Mouse (Mus musculus) T-helper 1 cell (primary cell): ENCODE results near the gene Tspan33.

ENCODE experiments used
- in situ Hi-C: fragments of 300-600 bp; cut with MboI, MseI; formaldehyde crosslinking; loops from one replicate; pipeline ENCODE4 v1.15.1; 2025; ENCODE audit warnings: high pct_unique_total_duplicates

Tspan33 gene

DNA sequence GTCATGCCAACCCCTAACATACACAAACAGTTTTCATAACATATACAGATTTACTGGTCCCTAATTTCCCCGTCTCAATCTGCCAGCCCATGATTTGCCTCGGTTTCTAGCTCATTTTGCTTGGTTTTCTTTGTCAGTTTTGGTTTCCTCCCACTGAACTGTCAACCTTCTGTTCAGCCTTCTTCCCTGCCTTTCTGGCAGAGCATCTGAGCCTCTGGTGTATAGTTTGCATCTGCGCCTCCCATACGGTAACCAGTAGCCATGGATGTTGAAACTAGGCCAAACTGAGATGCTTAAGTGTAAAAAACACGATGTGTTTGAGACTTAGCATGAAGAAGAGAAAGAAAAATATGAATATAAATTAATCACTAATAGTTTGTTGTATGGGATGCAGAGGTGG, 62.0 kb downstream of the Tspan33 start:
- in situ Hi-C loops = loop anchor here (5.0 kb wide), 2 partner anchors 101 to 186 kb away; no protein-coding TSS in a partner anchor

DNA sequence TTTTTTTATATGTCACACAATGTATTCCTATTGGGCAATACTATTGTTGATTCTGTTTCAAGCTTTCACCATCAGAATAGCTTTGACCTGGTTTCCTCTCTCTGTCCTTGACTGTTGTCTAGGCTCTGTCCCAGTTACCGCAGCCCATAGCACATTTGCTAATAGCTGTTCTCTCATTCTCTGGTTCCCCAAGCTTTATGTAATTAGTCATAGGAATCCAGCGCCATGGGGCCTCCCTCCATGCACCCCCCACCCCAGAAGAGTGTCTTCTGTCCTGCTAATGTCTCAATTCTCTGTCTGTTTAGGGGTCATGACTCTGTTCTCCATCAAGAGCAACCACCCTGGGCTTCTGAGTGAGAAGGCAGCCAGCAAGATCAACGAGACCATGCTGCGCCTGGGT, 62.5 kb downstream of the Tspan33 start:
- in situ Hi-C loops = loop anchor here (5.0 kb wide), 2 partner anchors 101 to 186 kb away; no protein-coding TSS in a partner anchor

DNA sequence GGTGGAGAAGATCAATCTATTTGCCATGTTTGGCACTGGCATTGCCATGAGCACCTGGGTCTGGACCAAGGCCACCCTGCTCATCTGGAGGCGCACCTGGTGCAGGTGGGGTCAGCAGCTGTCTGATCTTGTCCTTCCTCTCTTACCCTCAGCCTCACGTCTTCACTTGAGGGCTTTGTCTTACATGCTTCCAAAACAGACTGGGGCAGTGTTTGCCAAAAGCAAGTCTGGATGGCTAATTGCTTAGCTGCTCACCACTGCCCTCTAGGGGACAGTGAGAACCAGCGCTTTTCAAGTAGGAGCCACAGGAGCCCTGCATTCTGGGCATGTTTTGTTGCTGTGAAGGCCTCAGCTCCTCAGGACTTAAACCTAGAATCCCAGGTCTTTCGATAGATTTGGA, 64.4 kb downstream of the Tspan33 start:
- in situ Hi-C loops = loop anchor here (5.0 kb wide), 2 partner anchors 99 to 184 kb away; no protein-coding TSS in a partner anchor

DNA sequence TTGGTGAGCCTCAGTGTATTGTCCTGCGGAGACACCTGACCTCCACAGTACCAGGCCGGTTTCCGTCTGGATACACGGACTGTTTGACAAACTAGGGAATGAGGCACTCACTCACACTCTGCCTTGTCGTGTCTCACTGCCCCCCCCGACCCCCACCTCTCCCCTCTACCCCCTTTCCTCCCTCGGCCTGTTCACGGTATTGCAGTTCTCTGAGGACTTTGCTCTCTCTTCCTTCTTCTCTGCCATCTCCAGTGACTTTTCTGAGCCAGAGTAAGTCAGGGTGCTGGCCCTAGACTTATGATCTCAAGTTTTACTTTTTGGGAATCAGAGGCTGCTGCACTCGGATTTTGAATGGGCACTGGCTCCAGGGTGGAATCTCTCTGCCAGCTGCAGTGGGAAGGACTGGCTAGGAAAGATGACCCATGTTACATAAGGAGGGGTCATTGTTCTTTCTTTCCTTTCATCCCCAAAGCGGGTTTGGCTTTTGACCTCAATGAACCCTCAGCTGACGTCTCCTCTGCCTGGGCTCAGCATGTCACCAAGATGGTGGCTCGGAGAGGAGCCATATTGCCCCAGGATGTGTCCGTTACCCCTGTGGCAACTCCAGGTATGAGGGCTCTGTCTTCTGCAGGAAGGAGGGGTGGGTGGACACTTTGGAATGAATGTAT, 65.1 kb downstream of the Tspan33 start:
- in situ Hi-C loops = loop anchor here (5.0 kb wide), 2 partner anchors 98 to 183 kb away; no protein-coding TSS in a partner anchor

- in situ Hi-C loops = loop anchor here (10.0 kb wide), 1 partner anchor 284 kb away; the partner anchor contains the start of gene Nrf1
Measured at GRCm38 (mm10) chr6:29760397-29760796, 66.4 kb downstream of the Tspan33 start.

- in situ Hi-C loops = loop anchor here (10.0 kb wide), 1 partner anchor 284 kb away; the partner anchor contains the start of gene Nrf1
Measured at GRCm38 (mm10) chr6:29761282-29761681, 67.3 kb downstream of the Tspan33 start.

- in situ Hi-C loops = loop anchor here (10.0 kb wide), 1 partner anchor 282 kb away; the partner anchor contains the start of gene Nrf1
Measured at GRCm38 (mm10) chr6:29762524-29762923, 68.5 kb downstream of the Tspan33 start.

GRCm38 (mm10) chr6:29766874-29767273, 72.9 kb downstream of the Tspan33 start:
- in situ Hi-C loops = loop anchor here (5.0 to 10.0 kb wide), 2 partner anchors 55 to 278 kb away; partner anchors contain the start of gene Nrf1
